Mouse (Mus musculus) brain, embryonic 14.5 days (tissue): ENCODE measurements around the gene Atp9a. TPM values are rescaled to one million over a fixed set of nuclear protein-coding genes. Genes with fewer than 3 reads are reported as not detected.
"Not testable (repeated sequence)": the region's sequence is repeated elsewhere in the genome, so short reads cannot be mapped to it uniquely, and the experiment has no call there.

Experiments used
- DNase-seq: peaks from one replicate; pipeline ENCODE4 v3.0.0-alpha.2; 2011; ENCODE audit warnings: low read depth
- CTCF ChIP-seq: fragments of 200-500 bp; IDR thresholded peaks from 2 replicates; pipeline ENCODE4 v1.5.1; 2012; ENCODE audit warnings: inconsistent platforms, mild to moderate bottlenecking, moderate library complexity, borderline replicate concordance; ENCODE audit not compliant: insufficient read depth, insufficient read length; ENCODE audit errors: extremely low read depth
- POLR2A ChIP-seq: fragments of 200-500 bp; IDR thresholded peaks from 2 replicates; pipeline ENCODE4 v1.6.1; 2012; ENCODE audit warnings: mild to moderate bottlenecking, inconsistent platforms, borderline replicate concordance; ENCODE audit not compliant: poor library complexity, insufficient read depth, insufficient read length, severe bottlenecking; ENCODE audit errors: extremely low read depth
- polyA plus RNA-seq: library from polyadenylated mRNA; depleted of rRNA; stranded (reverse); fragments of >200 nt; gene quantifications from 2 replicates; pipeline ENCODE4 v1.2.3, GENCODE M21; 2012

Gene Atp9a
- polyA plus RNA-seq, 1 experiment: 302 TPM

DNA sequence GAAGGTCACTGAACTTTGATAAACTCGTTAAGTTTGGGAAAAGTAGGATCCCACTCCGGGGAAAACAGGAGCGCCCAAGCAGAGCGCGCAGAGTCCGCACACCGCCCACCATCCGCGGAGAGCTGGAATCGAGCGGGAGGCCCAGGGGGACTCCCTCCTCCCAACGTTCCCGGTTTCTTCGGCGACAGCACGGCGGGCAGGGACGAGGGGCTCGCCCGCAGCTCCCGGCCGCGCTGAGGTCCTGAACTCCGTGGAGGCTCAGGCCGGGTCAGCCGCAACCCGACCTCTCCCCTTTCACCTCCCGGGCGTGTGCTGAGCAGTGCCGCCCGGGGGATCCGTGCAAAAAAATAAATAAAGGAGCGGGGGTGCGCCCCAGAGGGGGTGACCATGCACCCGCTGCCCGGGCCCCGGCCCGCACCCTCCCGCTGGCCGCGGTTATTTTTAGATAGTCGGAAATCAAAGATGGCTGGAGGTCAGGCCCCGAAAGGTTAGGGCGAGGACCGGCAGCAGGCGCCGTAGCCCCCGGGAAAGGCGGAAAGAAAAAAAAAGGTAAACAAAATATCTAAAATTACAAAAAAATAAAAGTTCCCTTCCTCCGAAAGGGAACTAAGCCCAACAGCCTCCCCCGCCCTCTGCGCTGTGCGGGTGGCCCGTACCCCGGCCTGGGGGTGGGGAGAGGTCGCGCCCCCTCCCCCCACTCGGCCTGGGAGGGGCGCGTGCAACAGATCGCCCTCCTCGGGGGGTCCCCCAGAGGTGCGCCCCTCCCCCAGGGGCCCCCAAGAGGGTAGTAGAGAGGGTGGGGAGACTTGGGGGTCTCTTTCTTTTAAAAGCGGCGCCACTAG lies 23.7 kb upstream of the Atp9a start:
- TF ChIP-seq POLR2A: no peak
- TF ChIP-seq CTCF: no peak
- peak; percentile 47 for DNase-seq

DNA sequence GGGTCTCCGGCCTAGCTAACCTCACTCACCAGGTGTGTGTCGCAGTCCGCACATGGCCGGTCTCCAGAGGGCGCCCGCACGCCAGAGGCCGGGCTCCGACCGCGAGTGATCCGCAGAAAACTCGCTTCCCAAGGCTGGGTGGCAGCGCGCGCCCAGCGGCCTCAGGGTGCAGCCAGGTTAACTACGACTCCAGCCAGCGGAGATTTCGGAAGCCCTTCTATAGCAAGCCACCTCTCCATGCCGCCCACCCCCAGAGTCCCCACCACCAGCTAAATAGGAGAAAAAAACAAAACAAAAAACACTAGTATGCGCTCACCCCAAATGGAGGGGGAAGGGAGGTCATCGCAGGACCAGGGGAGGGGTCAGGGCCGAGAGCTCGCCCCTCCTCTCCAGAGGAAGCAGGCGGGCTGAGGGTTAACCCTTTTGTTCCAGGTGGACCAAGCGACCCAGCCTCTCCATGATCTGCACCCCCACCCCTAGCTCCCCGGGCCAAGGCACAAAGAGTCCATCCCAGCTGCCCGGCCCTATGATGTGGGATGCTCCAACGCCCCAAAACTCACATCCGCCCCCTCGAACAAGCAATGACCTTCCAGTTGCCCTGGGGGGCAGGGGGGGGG lies 23.0 kb upstream of the Atp9a start:
- peak; percentile 74 for DNase-seq
- peak; percentile 42; the same call in 1 of the 2 replicates for TF ChIP-seq CTCF
- TF ChIP-seq POLR2A: no peak

DNA sequence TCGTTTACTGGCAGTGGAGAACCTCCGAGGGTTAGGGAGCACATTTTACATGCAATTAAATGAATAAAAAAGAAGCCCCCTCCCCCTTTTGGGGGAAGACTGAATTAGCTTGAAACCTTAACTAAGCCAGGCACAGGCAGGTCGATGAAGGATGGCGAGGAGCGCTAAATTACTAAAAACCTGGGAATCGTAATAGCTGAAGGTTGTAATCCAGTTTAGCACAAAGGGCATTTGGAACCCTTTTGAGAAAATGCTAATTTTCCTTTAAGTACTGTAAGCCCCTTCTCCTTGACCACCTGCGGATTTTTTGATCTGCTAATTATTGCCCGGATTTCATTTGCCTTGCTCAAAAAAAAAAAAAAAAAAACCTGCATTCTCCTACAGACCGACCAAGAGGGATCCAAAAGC lies 22.3 kb upstream of the Atp9a start:
- TF ChIP-seq POLR2A (no peak), CTCF (no peak)
- DNase-seq: peak; percentile 80

DNA sequence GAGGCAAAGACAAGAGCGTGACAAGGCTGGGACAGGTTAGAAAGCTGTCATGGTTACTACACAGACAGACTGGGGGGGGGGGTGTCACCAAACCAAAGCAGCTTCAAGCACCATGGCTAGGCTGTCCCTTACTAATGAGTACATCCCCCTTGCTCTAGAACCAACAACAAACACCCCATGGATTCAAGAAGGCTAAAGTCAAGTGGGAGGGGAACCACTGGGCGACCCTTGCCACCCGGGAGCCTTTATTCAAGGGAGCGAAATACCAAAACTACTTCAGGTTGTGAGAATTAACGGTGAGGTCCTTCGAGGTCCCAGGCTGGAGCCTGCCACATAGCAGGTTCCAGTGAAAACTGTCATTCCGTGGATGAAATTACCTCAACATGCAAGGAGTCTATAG lies 21.6 kb upstream of the Atp9a start:
- TF ChIP-seq CTCF: no peak
- DNase-seq: peak; percentile 17

DNA sequence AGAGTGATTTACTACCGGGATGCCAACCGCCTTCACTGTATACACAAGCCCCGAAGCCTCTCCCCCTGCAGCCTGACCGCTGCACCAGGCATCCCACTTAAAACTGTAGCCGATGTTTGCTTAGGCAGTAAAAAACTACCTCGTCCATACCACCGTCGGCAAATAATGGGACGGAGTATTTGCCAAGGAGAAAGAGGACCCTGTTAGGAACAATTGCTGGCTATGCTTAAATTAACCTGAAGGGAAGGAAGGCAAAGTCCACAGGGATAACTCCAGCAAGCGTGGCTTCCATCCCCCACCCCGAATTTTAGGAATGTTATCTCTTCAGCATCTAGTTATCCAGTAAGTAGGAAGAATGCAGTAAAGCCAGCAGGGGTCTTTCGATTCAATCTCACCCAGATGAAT lies 20.2 kb upstream of the Atp9a start:
- TF ChIP-seq CTCF (no peak), POLR2A (no peak)
- peak; percentile 46 for DNase-seq

DNA sequence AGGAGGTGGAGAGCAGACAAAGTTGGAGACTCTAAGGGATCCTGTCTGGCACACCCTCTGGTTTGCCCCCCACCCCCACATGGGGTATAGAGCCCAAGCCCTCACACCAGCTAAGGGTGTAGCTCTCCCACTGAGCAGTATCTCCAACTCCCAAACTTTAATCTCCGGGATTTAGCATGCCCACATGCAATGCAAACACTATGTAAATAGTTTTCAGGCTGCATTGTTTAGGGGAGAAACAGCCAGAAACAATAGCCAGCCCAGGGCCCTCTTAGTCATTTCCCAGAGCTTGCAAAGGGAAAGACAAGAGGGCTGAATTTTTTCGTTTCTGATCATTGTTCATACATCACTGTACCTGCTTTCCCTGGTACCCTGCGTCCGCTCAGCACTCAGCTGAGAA lies 19.7 kb upstream of the Atp9a start:
- DNase-seq: no peak

DNA sequence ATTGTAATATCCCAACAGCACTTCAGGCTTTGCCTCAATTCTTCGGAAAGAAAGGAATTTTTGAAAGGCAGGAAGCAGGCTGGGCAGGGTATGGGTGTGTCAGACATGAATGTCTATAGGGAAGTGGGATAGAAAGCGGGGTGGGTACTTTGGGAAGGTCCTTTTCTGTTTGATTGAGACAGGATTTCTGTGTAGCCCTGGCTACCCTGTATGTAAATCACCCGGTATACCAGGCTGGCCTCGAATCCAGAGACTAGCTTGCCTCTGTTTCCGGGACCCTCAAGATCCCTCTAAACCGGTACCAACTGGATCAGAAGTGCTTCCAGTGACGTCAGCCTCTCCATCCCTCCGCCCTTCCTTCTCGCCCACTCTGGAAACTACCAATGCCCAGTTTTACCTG lies 18.9 kb upstream of the Atp9a start:
- TF ChIP-seq CTCF (no peak), POLR2A (no peak)
- no peak for DNase-seq

More for the DNA sequence above, 19.7 kb upstream of the Atp9a start:
- TF ChIP-seq CTCF (no peak), POLR2A (no peak)

DNA sequence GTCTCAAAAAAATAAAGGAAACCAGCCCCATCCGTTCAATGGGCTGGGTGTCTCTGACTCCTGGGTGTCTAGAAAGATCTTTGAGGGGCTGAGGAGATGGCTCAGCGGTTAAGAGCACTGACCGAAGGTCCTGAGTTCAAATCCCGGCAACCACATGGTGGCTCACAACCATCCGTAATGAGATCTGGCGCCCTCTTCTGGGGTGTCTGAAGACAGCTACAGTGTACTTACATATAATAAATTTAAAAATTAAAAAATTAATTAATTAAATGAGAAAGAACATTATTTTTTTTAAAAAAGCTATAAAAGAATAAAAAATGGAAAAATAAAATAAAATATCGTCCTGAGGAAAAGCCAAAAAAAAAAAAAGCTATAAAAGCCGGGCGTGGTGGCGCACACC lies 2.2 kb upstream of the Atp9a start:
- not testable (repeated sequence) for DNase-seq

DNA sequence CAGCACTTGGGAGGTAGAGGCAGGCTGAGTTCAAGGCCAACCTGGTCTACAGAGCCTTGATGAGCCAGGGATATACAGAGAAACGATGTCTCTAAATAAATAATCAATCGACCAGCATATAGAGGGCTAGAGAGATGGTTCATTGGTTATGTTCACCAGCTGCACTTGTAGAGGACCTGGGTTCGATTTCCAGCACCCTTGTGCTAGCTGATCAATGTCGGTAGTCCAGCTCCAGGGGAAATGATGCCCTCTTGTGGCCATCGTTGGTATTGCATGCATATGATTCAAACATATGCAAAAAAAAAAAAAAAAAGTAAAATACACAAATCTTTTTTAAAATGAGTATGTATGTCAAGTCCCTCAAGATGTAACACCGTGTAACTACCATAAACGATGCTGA lies 440 bp upstream of the Atp9a start:
- DNase-seq: peak; percentile 72
- TF ChIP-seq CTCF (peak; percentile 72), POLR2A (no peak)

DNA sequence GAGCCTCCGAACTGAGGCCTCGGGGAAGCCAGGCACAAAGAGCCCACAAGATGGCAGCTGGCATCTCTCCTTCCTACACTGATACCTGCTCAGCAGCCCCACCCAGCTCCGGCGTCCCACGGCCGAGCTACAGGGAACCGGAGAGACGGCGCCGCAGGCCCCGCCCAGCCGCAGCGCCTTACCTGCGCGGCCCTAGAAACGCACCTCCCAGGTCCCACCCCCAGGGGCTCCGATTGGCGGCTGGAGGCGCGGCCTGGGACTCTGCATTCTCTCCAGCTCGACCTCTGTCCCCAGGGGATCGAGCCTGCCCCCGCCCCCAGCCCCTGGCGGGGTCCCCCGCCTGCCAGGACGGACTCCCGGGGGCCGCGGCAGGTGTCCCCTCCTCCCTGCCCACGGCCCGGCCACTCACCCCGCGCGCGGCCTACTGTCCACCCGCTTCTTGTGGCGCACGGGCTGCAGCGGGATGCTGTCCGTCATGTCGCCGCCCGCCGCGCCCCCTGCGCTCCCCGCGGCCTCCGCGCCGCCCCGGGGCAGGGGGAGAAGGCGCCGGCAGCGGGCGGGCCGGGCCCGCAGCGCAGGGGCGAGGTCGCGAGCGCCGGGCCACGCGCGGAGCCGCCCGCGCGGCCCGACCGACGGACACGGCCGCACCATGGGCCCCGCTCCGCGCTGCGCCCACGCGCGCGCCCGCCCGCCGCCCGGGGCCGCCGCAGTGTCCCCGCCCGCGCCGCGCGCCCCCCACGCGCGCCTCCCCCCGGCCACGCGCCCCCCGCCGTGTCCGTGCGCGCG lies 743 bp downstream of the Atp9a start:
- TF ChIP-seq POLR2A: peak; percentile 45; the same call in 1 of the 2 replicates
- TF ChIP-seq CTCF: peak; percentile 30; the same call in 1 of the 2 replicates

DNA sequence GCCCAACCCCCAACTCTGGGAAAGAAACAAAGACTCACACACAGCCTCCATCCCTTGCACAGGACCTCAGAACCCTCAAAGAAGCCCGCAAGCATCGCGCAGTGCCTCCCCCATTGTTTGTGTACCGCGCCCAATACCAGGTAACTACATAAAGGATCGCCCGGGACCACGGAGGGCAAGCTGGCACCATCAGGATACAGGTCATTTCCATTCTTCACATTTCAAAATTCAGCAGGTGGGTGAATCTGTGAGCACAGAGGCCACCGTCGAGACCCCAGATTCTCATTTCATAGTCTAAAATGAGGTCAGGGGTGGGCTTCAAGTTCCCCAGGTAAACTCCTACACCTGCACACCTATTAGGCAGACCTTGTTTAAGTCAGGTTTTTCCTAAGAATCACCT lies 1.7 kb downstream of the Atp9a start:
- TF ChIP-seq POLR2A: no peak
- TF ChIP-seq CTCF: no peak

More for the DNA sequence above, 743 bp downstream of the Atp9a start:
- DNase-seq: peak; percentile 90

DNA sequence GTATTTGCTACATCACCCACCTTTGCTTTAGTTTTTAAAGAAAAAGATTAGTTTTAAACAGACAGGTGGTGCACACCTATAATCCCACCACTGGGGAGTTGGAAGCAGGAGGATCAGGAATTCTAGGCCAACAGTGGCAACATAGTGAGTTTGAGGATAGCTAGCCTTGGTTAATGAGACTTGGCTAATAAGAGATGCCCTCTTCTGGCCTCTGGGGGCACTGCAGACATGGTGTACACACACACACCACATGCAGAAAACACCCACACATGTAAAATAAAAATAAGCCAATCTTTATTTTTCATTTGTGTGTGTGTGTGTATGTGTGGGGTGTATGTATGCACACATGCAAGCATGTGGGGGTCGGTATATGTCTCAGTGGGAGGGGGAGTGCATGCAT lies 3.4 kb downstream of the Atp9a start:
- DNase-seq: no peak
- TF ChIP-seq CTCF: peak; percentile 26; the same call in 1 of the 2 replicates
- TF ChIP-seq POLR2A: no peak

More for the DNA sequence above, 1.7 kb downstream of the Atp9a start:
- DNase-seq: peak; percentile 21

DNA sequence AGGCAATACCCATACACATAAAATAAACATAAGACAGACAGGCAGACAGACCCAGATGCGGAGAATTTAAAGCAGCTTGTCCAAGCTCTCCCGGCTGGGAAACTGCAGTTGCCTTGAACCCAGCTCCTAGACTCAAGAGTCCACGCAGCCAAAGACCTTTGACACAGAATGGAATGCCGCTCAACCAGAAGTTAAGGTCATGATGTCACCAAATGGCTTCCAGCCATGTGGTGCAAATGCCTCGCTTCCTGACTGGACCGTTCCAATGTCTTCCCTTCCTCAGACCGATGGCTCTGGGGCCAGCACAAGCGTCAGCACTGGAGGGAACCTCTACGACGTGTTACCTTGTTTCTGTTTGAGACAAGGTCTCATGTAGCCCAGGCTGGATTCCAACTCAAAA lies 4.3 kb downstream of the Atp9a start:
- no peak for TF ChIP-seq CTCF
- TF ChIP-seq POLR2A: no peak
- no peak for DNase-seq
